In genomic region chr10:116393790-116394475, GRCm38 (mm10) we compare ENCODE assay signal across 11 mouse cellular contexts.
A peak's percentile ranks its signal among the peaks of the same experiment; 100 is the strongest.
DNase-seq lines count a peak whose midpoint lies in the region; ATAC-seq and TF ChIP-seq lines count a peak whose summit lies in the region.
"Had no signal": no experiment of that assay in that cellular context is flagged by ENCODE, and none has a peak within 500 bp of the region (broad histone marks: within the 10 kb centered on the region; RNA-seq: fewer than 3 reads in every experiment).

No protein-coding gene starts in this region.

- H3K4me1 ChIP-seq in forebrain, embryonic 14.5 days (ENCODE audit: control insufficient read depth, insufficient read depth, low read length) = peaks cover 7% of the 10 kb centered on the region
- peaks cover 15% of the 10 kb centered on the region for H3K4me1 ChIP-seq in forebrain, embryonic 10.5 days

- H3K27ac ChIP-seq in forebrain, embryonic 14.5 days (ENCODE audit: low read depth, low read length) = no peak overlapping the region
- H3K27ac ChIP-seq in forebrain, embryonic 10.5 days = no peak overlapping the region
- H3K27ac ChIP-seq in layer of hippocampus, adult 2 months = no peak overlapping the region
- H3K27ac ChIP-seq: macrophage had no signal

- H3K27me3 ChIP-seq in forebrain, embryonic 14.5 days (replicated peaks; ENCODE audit: control insufficient read depth, insufficient read depth, low read length) = no peaks in the 10 kb centered on the region
- H3K27me3 ChIP-seq in forebrain, embryonic 10.5 days (ENCODE audit: poor library complexity, severe bottlenecking) = no peaks in the 10 kb centered on the region

- H3K36me3 ChIP-seq in forebrain, embryonic 14.5 days (ENCODE audit: control insufficient read depth, insufficient read depth, low read length) = no peaks in the 10 kb centered on the region
- H3K36me3 ChIP-seq in forebrain, embryonic 10.5 days (replicated peaks) = no peaks in the 10 kb centered on the region

- 59% methylated on average over 9 of the region's 9 CpGs for WGBS in forebrain, embryonic 14.5 days
- WGBS in forebrain, embryonic 10.5 days = 83% methylated on average over 9 of the region's 9 CpGs

- H3K9me3 ChIP-seq in forebrain, embryonic 14.5 days (replicated peaks; ENCODE audit: control insufficient read depth, low read length) = no peaks in the 10 kb centered on the region
- no peaks in the 10 kb centered on the region for H3K9me3 ChIP-seq in forebrain, embryonic 10.5 days

- intact Hi-C loops in left cerebral cortex, postnatal 36 days (cut with DNase I) = no loop called here

- no peak overlapping the region for H3K4me2 ChIP-seq in forebrain, embryonic 14.5 days (ENCODE audit: low read length)

- peak; percentile 54 for DNase-seq in forebrain, embryonic 14.5 days (ENCODE audit: low spot score)
- no peak for DNase-seq in forebrain, embryonic 10.5 days (ENCODE audit: extremely low spot score, low spot score)
- DNase-seq in ovary, postnatal 36 days (ENCODE audit: low spot score) = peak; percentile 31
- no peak for DNase-seq in ovary, postnatal 14 days (ENCODE audit: low spot score)
- peak; percentile 35 to 49 for DNase-seq in left cerebral cortex, postnatal 36 days (ENCODE audit: low spot score in 2 of 2)
- DNase-seq in thymus, postnatal 36 days = no peak
- DNase-seq in kidney, adult 8-10 months = no peak
- DNase-seq in layer of hippocampus, adult 2 months (ENCODE audit: low spot score in 2 of 2) = no peak
- DNase-seq: cerebellum, adult 11-12 months had no signal

- H3K9ac ChIP-seq in forebrain, embryonic 14.5 days (ENCODE audit: low read length) = no peak overlapping the region

- H3K4me3 ChIP-seq in forebrain, embryonic 14.5 days (ENCODE audit: low read depth, low read length) = no peak overlapping the region
- H3K4me3 ChIP-seq in forebrain, embryonic 10.5 days = no peak overlapping the region
- no peak overlapping the region for H3K4me3 ChIP-seq in layer of hippocampus, adult 2 months

- no peak for TF ChIP-seq CTCF in layer of hippocampus, adult 2 months (conservative IDR thresholded peaks at IDR 0.05)

- no peak for ATAC-seq in forebrain, embryonic 14.5 days
- ATAC-seq: intestine, embryonic 16.5 days had no signal

Comparison
In these comparisons a context has a peak if more than half of its experiments do, and no peak if none do; other contexts are left out.
1. DNase-seq: peak in forebrain, embryonic 14.5 days (single experiment), ovary, postnatal 36 days (single experiment) and left cerebral cortex, postnatal 36 days (2 of 2); none in forebrain, embryonic 10.5 days (single experiment), ovary, postnatal 14 days (single experiment), thymus, postnatal 36 days (0 of 2), kidney, adult 8-10 months (0 of 2) and layer of hippocampus, adult 2 months (0 of 2).